Mouse (Mus musculus) lung, postnatal 0 days (tissue): ENCODE results near the gene Blm.

Source experiments
- CTCF ChIP-seq: IDR thresholded peaks from 2 replicates; pipeline ENCODE4 v1.5.1; 2016; ENCODE audit warnings: antibody characterized with exemption, mild to moderate bottlenecking
- EP300 ChIP-seq: IDR thresholded peaks from 2 replicates; pipeline ENCODE4 v1.6.1; 2016; ENCODE audit warnings: antibody characterized with exemption, mild to moderate bottlenecking, control low read depth

DNA sequence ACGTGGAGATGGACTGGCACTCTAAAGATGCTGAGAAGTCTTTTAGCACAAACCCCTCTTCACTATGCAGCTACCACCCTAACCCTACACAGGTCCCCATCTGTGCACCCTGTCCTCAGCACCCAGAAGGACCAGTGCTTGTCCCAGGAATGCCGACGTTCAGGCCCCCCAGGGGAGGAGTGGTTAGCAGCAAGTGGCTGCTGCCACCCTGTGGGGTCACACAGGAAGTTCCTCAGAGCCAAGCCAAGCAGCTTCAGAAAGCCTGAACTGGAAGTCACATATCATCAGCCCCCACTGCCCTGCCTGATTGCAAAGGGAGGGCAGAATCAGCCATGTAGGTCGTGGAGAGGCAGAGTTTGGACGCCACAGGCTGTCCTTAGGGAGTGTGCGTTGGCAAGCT is 45.4 kb upstream of the Blm start:
- TF ChIP-seq CTCF (peak; percentile 89), EP300 (no peak)
